Mouse (Mus musculus) T-helper 2 cell (primary cell): Measurements from ENCODE around the gene Tmem131.

Experiments
- in situ Hi-C: fragments of 300-600 bp; cut with MboI, MseI; formaldehyde crosslinking; loops from one replicate; pipeline ENCODE4 v1.15.1; 2025; ENCODE audit warnings: high pct_unique_total_duplicates

The Tmem131 gene

DNA sequence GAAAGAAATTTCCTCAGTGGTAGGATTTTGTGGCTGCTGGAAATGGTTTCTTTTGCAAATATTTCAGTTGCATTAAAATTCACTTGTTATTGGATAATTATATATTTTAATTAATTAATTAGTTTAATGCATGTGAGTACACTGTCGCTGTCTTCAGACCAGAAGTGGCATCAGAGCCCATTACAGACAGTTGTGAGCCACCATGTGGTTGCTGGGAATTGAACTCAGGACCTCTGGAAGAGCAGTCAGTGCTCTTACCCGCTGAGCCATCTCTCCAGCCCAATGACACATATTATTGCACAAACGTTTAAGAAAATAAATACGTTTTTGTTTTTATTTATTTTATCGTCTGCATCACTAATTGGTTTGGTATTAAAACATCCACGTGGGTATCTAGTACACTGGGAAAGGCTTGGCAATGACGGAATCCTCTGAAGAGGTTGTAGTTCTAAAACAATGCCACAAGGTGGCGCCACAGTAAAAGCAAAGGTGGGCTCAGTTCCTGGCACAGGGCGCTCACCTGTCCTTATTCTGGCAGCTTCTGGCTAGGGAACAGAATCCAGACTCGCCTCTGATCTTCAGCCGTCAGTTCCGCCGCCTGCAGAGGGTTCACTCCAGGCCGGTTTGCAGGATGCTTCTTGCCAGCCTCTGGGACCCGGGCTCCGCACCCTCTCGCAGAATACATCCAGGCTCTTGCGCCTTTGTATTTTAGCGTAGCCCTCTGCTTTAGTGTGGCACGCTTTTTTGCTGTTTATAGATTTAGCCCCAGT is 158.9 kb downstream of the Tmem131 start:
- in situ Hi-C loops, result no loop called here

DNA sequence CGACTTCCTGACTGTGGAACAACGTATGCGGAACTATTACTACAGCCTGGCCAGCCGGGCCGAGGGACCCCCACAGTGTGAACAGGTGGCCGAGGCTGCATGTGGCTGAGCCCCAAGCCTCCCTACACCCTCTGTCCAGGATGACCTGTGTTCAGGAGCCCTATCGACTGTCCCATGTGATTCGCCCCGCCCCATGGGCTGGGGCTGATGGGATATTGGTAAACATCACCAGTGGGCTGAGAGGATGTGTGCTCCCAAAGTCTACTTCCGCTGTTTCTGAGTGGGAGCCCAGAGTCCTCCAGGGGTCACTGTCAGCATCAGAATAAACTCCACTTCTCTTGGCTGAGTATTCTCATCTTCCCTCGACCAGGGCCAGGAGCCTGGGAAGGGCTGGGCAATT is 161.0 kb downstream of the Tmem131 start:
- in situ Hi-C loops, result no loop called here

GRCm38 (mm10) chr1:36780793-36781192 is 162.7 kb downstream of the Tmem131 start:
- in situ Hi-C loops, result no loop called here

DNA sequence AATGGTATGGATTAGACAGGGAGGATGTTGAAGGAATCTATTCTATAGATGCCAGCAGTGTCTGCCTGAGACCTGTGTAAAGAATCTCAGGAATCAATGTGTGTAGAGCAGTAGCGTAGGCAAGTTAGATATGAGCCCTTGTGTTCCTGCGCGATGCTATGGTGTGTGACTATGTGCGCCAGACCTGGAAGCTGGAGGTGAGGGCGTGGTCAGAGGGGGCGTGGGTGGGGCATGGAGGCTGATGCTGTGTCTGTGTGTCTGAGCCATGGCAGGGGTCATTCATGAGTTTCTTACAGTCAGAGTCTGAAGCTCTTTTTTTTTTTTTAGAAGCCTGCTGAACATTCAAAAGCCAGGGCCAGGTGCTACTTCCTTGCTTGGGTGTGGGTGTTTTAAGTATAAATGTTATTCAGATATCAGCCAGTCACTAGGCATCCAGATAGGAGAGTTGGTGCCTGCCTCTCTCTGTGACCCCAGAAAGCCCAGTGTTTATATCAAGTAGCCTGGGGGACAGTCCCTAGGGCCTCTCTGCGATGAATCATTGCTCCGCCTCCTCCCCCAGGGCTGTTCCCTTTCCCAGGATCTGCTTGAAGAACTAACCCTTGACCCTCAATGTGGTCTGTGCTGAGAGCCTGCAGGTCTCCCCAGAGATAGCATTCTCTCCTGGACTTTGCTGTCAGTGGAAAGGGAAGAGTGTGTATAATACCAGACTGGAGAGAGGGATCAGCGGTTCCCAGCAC is 171.1 kb downstream of the Tmem131 start:
- in situ Hi-C loops, result no loop called here

- in situ Hi-C loops, result no loop called here
Observed at GRCm38 (mm10) chr1:36770998-36771397, 172.5 kb downstream of the Tmem131 start.

- in situ Hi-C loops, result no loop called here
Observed at GRCm38 (mm10) chr1:36769951-36770350, 173.5 kb downstream of the Tmem131 start.

- in situ Hi-C loops, result no loop called here
Observed at GRCm38 (mm10) chr1:36768786-36769185, 174.7 kb downstream of the Tmem131 start.

- in situ Hi-C loops, result no loop called here
Observed at GRCm38 (mm10) chr1:36767321-36767720, 176.1 kb downstream of the Tmem131 start.

DNA sequence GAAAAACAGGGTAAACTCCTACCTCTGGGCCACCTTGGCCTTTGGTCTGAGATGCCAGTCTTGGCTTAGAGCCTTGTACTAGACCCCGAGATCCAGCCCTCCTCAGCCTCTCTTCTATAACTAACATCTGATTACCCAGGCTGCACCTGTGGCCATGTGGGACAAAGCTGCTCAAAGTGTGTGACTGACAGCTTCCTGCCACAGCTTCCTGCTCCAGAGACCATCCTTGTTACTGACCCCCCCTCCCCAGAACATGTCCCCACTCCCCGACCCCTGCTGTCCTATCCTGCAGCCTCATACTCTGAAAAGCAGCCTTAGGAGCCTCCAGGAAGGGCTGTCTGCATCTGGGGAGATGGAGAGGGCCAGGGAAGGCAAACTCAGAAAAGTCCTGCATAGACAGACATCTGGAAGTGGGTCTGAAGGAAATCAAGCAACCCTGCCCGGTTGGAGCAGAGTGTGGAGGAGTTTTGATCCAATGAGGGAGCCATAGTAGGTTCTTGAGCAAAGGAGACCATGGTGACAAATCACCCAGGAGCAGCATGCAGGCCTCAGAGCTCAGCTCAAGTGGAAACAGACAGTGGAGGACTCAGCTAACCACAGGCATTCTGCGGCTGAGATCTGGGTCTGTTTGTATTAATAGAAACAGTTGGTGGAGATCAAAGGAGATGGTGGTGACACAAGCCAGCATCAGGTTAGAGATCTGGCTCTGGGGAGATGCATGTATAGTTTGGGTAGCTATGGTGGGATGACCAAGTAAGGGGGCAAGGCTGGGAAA is 176.8 kb downstream of the Tmem131 start:
- in situ Hi-C loops, result no loop called here

GRCm38 (mm10) chr1:36761568-36761967 is 181.9 kb downstream of the Tmem131 start, which contains the start of gene Zap70:
TSS of gene Zap70 (plus strand) at chr1:36761798.
- in situ Hi-C loops, result no loop called here

- in situ Hi-C loops, result no loop called here
Observed at GRCm38 (mm10) chr1:36761061-36761460, 182.4 kb downstream of the Tmem131 start.

GRCm38 (mm10) chr1:36760401-36760800 is 183.1 kb downstream of the Tmem131 start:
- in situ Hi-C loops, result no loop called here

- in situ Hi-C loops, result no loop called here
Observed at GRCm38 (mm10) chr1:36759076-36759475, 184.4 kb downstream of the Tmem131 start.

GRCm38 (mm10) chr1:36758553-36758952 is 184.9 kb downstream of the Tmem131 start:
- in situ Hi-C loops, result no loop called here

GRCm38 (mm10) chr1:36753932-36754675 is 189.4 kb downstream of the Tmem131 start:
- in situ Hi-C loops, result no loop called here

DNA sequence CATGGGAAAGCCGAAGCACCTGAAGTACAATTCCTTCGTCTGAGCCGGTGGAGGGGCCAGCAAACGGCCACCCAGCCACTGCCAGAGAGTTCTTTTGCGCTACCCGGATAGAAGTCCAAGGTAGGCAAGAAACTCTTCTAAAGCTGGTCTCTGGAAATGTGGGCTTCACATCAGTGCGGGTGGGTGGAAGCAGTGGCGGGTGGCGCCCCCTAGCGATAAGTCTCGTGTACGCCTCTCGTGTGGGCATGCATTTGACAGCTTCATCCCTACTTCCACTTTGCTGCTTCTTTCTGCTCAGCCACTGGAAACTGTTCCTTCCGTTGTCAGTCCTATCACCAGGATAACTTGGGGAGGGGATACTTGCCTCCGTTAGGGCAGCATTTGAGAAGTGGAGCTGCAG is 197.0 kb downstream of the Tmem131 start:
- in situ Hi-C loops, result loop anchor here (10.0 kb wide), 1 partner anchor 62 kb away; the partner anchor contains the start of gene Fam178b

GRCm38 (mm10) chr1:36745661-36746060 is 197.8 kb downstream of the Tmem131 start:
- in situ Hi-C loops, result loop anchor here (10.0 kb wide), 1 partner anchor 61 kb away; the partner anchor contains the start of gene Fam178b

GRCm38 (mm10) chr1:36744268-36744944 is 199.1 kb downstream of the Tmem131 start:
- in situ Hi-C loops, result loop anchor here (10.0 kb wide), 1 partner anchor 60 kb away; the partner anchor contains the start of gene Fam178b

DNA sequence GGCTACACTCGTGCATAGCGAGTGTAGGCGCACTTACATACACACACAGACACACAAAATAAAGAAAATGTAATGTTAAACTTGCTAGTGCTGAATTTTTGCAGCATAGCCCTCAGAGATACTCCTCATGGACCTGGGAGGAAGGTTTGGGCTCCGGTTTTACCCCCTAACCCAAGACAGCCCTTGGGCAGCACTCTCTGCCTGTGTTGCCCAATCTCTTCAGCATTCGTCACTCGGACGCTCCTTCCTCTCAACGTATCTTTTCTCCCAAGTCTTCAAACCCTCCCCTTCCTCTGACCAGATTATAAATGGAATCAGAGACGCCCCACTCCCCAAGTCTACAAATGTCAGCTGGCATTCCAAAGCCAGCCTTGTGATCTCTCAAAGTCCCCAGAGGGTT is 200.4 kb downstream of the Tmem131 start:
- in situ Hi-C loops, result loop anchor here (10.0 kb wide), 1 partner anchor 58 kb away; the partner anchor contains the start of gene Fam178b
